Mouse (Mus musculus): Measurements from ENCODE around the gene Zfp296. TPM values are rescaled to one million over a fixed set of nuclear protein-coding genes. Genes with fewer than 3 reads are reported as not detected.
"Not testable (repeated sequence)": the region's sequence is repeated elsewhere in the genome, so short reads cannot be mapped to it uniquely, and the experiment has no call there.

Gene Zfp296
- polyA plus RNA-seq, 1 experiment from 2014 or later = 0.83 TPM

DNA sequence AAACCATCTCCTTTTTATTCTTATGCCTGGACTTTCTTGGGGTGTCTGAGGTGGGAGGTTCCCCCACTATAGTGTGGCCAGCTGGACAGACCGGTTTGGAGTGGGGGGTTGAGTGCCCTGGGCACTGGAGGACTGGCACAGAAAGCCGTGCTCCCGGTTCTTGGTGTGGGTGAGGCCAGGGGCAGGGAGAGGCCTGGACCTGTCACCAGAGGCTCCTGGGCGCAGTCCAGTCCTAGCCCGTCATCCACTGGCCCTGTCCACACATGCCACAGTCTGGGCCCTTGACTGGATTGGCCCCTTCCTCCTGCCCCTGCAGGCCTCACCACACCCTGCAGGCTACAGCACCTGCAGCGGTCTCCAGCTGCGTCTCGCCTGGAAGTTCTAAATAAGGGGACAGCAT is 3.5 kb downstream of the Zfp296 start:
- 82% methylated on average over 8 of the region's 8 CpGs for WGBS
- peaks cover 32% of the 10 kb centered on the region for H3K27me3 ChIP-seq

DNA sequence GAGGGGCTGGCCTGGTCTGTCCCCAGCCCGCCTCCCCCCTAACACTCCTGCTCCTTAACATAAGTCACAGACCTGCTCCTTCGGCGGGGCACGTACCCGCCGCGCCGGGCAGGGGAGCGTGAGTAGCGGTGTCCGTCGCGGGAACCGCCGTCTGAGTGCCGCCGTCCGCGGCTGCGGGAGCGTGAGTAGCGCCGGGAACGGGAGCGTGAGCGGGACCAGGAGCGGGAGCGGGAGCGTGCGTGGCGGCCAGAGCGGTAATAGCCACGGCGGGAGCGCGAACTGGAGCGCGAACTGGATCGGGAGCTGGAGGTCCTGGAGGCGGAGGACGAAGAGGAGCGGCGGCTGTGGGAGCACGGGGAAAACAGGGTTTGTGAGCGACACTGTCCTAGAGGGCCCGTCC is 9.2 kb downstream of the Zfp296 start:
- 77% methylated on average over 46 of the region's 46 CpGs for WGBS
- Histone ChIP-seq H3K36me3 (peaks cover 98% of the 10 kb centered on the region), H3K9ac (no peak overlapping the region), H3K27ac (no peak overlapping the region), H3K4me1 (no peaks in the 10 kb centered on the region), H3K4me2 (no peak overlapping the region), H3K4me3 (no peak overlapping the region), H3K9me3 (no peaks in the 10 kb centered on the region), H3K27me3 (no peaks in the 10 kb centered on the region)
- no peak for ATAC-seq (ENCODE audit: insufficient number of reproducible peaks, insufficient read depth, low FRiP score, low TSS enrichment, low read depth)

More for the DNA sequence above, 3.5 kb downstream of the Zfp296 start:
- Histone ChIP-seq H3K27ac (no peak overlapping the region), H3K9ac (0 out of 2 replicates have a peak overlapping the region, but pooled peaks have one; percentile 6), H3K9me3 (no peaks in the 10 kb centered on the region), H3K4me3 (no peak overlapping the region), H3K4me2 (no peak overlapping the region), H3K36me3 (peaks cover 60% of the 10 kb centered on the region), H3K4me1 (peaks cover 27% of the 10 kb centered on the region)
- no peak for ATAC-seq (ENCODE audit: insufficient number of reproducible peaks, insufficient read depth, low FRiP score, low TSS enrichment, low read depth)

- 49% methylated on average over 3 of the region's 3 CpGs for WGBS
Measured at GRCm38 (mm10) chr7:19589207-19589606, 12.1 kb downstream of the Zfp296 start.

DNA sequence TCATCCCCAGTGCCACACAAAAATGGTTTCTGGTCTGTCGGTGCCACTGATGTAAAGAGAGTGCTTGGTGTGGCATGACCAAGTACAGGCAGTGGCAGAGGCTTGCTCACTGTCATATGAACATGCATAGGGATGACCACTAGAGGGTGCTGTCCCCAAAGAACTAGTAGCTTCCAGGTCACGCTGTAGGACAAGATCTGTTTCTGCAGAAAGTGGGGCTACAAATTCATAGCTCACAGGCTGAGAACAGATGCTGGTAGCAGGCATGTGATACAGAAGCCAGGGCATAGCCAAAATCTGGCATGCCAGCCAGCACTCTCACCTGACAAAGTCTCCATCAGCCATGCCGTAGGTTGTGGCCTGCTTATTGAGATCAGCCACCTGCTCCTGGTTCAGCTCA is 12.8 kb downstream of the Zfp296 start:
- Histone ChIP-seq H3K27ac (no peak overlapping the region), H3K4me2 (no peak overlapping the region), H3K9me3 (no peaks in the 10 kb centered on the region), H3K27me3 (no peaks in the 10 kb centered on the region), H3K4me3 (no peak overlapping the region), H3K9ac (no peak overlapping the region), H3K36me3 (peaks cover 98% of the 10 kb centered on the region), H3K4me1 (no peaks in the 10 kb centered on the region)
- no peak for ATAC-seq (ENCODE audit: insufficient number of reproducible peaks, insufficient read depth, low FRiP score, low TSS enrichment, low read depth)
- 65% methylated on average over 3 of the region's 3 CpGs for WGBS

More at GRCm38 (mm10) chr7:19589207-19589606, 12.1 kb downstream of the Zfp296 start:
- no peak overlapping the region for H3K4me3 ChIP-seq
- H3K4me2 ChIP-seq = no peak overlapping the region
- H3K27ac ChIP-seq = no peak overlapping the region
- H3K9me3 ChIP-seq = no peaks in the 10 kb centered on the region
- no peak overlapping the region for H3K9ac ChIP-seq
- no peaks in the 10 kb centered on the region for H3K27me3 ChIP-seq
- H3K4me1 ChIP-seq = no peaks in the 10 kb centered on the region
- no peak for ATAC-seq (ENCODE audit: insufficient number of reproducible peaks, insufficient read depth, low FRiP score, low TSS enrichment, low read depth)
- H3K36me3 ChIP-seq = peaks cover 99% of the 10 kb centered on the region

DNA sequence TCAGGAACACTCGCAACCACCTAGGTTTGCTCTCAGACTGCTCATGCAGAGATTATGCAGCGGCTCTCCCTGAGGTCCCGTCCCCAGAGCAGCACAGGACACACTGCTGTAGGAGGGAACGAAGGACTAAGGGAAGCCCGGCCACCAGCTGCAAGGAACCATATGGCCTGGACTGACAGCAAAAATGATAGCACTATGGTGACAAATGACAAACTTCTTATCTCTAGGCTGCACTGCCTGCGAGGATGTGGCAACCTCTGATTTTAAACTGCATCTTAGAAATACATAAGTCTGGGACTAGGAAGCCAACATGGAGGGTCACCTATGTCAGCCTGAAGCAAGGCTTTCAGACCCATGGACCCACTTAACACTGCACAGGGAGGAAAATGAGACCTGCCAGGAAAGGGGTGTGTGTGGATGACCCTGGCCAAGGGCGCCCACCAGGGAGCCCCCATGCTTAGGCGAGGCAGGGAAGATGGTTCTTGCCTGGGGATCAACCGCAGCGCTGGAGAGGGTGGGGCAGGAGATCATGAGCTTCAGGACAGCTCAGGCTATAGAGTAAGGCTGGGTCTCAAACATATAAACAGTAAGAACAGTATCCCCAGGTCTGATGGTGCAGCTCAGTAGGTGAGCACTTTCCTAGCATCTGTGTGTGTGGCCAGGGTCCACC is 16.1 kb downstream of the Zfp296 start:
- Histone ChIP-seq H3K9me3 (no peaks in the 10 kb centered on the region), H3K27me3 (no peaks in the 10 kb centered on the region), H3K4me3 (no peak overlapping the region), H3K36me3 (peaks cover 93% of the 10 kb centered on the region), H3K9ac (no peak overlapping the region), H3K4me2 (no peak overlapping the region), H3K27ac (no peak overlapping the region), H3K4me1 (no peaks in the 10 kb centered on the region)
- no peak for ATAC-seq (ENCODE audit: insufficient number of reproducible peaks, insufficient read depth, low FRiP score, low TSS enrichment, low read depth)
- WGBS = 91% methylated on average over 10 of the region's 10 CpGs

DNA sequence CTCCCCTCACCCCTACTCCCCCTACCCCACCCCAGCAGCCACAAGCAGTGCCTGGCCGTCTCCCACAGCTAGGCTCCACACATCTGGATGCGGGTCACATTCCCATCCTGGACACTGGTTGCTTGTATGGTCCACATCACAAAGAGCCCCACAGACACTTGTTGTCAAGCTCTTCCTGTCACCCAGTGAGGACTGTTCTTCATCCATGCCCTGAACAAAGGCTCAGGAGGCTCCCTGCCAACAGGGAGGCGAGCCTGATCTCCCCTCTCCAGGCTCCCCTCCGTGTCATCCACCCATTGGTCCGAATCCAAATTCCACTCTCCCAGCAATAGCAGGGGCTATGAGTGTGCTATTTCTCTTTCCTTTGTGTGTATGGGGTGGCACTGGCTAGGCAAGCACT is 23.5 kb downstream of the Zfp296 start:
- H3K36me3 ChIP-seq = peaks cover 69% of the 10 kb centered on the region
- ATAC-seq (ENCODE audit: insufficient number of reproducible peaks, insufficient read depth, low FRiP score, low TSS enrichment, low read depth) = no peak
- WGBS = 74% methylated on average over 5 of the region's 5 CpGs

DNA sequence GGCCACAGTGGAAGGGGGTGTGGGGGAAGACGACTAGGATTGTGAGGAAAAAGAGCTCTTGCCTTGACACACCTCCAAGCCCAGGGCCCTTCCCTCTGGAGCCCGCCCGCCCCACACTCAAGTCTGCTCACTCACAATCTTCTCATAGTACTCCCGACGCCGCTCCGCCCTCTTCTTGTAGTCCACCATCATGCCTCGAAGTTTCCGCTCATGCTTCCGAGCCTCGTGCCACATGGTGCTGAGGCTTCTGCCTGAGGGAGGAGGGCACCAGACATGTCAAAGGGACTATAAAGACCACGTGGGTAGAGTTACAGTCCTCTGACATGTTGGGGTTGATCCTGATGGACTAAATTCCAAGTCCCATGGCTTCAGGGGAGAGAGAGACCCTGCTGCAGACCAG is 26.0 kb downstream of the Zfp296 start:
- no peak for ATAC-seq (ENCODE audit: insufficient number of reproducible peaks, insufficient read depth, low FRiP score, low TSS enrichment, low read depth)

More for the DNA sequence above, 23.5 kb downstream of the Zfp296 start:
- Histone ChIP-seq H3K4me3 (no peak overlapping the region), H3K9me3 (no peaks in the 10 kb centered on the region), H3K9ac (0 out of 2 replicates have a peak overlapping the region, but pooled peaks have one; percentile 44), H3K27me3 (no peaks in the 10 kb centered on the region), H3K27ac (no peak overlapping the region), H3K4me2 (no peak overlapping the region), H3K4me1 (peaks cover 24% of the 10 kb centered on the region)

GRCm38 (mm10) chr7:19603849-19604605 is 26.9 kb downstream of the Zfp296 start, which contains the start of gene Clasrp:
Clasrp (minus strand) TSS chr7:19604486.
- under 1% methylated on average over 57 of the region's 57 CpGs for WGBS
- H3K4me3 ChIP-seq = peak within 1 kb of the TSS; percentile 99
- H3K9ac ChIP-seq = peak within 1 kb of the TSS; percentile 98
- H3K4me1 ChIP-seq = peaks cover 24% of the 10 kb centered on the region
- H3K27me3 ChIP-seq = no peaks in the 10 kb centered on the region
- peak; percentile 82 for ATAC-seq (ENCODE audit: insufficient number of reproducible peaks, insufficient read depth, low FRiP score, low TSS enrichment, low read depth)
- peak within 1 kb of the TSS; percentile 81 for H3K27ac ChIP-seq
- peaks cover 40% of the 10 kb centered on the region for H3K36me3 ChIP-seq
- H3K9me3 ChIP-seq = no peaks in the 10 kb centered on the region
- peak within 1 kb of the TSS; percentile 69 for H3K4me2 ChIP-seq

More for the DNA sequence above, 26.0 kb downstream of the Zfp296 start:
- peak overlapping the region; percentile 98 for H3K9ac ChIP-seq
- 77% methylated on average over 12 of the region's 12 CpGs for WGBS
- H3K27me3 ChIP-seq = no peaks in the 10 kb centered on the region
- H3K36me3 ChIP-seq = peaks cover 50% of the 10 kb centered on the region
- no peaks in the 10 kb centered on the region for H3K9me3 ChIP-seq
- peak overlapping the region; percentile 69 for H3K4me2 ChIP-seq
- H3K27ac ChIP-seq = no peak overlapping the region
- H3K4me1 ChIP-seq = peaks cover 24% of the 10 kb centered on the region
- H3K4me3 ChIP-seq = peak overlapping the region; percentile 99

DNA sequence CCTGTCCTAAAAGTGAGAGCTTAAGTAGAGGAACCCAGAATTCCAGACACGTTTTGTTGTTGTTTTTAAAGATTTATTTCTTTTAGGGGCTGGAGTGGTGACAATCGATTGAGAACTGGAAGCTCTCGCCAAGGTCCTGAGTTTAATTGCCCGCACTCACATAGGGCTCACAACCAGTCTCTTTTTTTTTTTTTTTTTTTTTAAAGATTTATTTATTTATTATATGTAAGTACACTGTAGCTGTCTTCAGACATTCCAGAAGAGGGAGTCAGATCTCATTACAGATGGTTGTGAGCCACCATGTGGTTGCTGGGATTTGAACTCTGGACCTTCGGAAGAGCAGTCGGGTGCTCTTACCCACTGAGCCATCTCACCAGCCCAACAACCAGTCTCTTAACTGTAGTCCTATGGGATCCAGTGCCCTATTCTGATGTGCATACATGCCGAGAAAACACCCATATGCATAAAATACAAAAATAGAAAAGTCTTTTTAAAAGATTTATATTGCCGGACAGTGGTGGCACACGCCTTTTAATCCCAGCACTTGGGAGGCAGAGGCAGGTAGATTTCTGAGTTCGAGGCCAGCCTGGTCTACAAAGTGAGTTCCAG is 27.6 kb downstream of the Zfp296 start:
- Histone ChIP-seq H3K4me3 (peak overlapping the region; percentile 99), H3K4me1 (peaks cover 24% of the 10 kb centered on the region), H3K9ac (peak overlapping the region; percentile 98), H3K4me2 (peak overlapping the region; percentile 69), H3K27ac (0 out of 2 replicates have a peak overlapping the region, but pooled peaks have one; percentile 81), H3K36me3 (peaks cover 33% of the 10 kb centered on the region)
- 59% methylated on average over 10 of the region's 10 CpGs for WGBS
- not testable (repeated sequence) for ATAC-seq (ENCODE audit: insufficient number of reproducible peaks, insufficient read depth, low FRiP score, low TSS enrichment, low read depth); H3K9me3 ChIP-seq; H3K27me3 ChIP-seq

DNA sequence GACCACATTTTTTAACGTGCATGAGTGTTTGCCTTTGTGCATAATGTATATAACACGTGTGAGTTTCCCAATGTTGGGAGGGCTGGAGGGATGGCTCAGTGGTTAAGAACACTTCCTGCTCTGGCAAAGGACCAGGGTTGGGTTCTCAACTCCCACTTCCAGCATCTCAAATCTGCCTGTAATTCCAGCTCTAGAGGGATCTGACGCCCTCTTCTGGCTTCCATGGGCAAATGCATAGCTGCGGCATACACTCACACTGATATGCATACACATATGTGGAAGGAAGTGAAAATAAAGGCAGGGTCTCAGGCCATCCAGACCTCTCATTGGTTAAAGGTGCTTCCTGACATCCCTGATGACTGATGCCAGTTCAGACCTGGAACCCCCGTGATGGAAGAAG is 30.2 kb downstream of the Zfp296 start:
- Histone ChIP-seq H3K4me2 (no peak overlapping the region), H3K4me3 (no peak overlapping the region), H3K4me1 (peaks cover 14% of the 10 kb centered on the region), H3K36me3 (peaks cover 18% of the 10 kb centered on the region; the same call in 1 of the 2 replicates), H3K27me3 (no peaks in the 10 kb centered on the region), H3K9ac (no peak overlapping the region), H3K27ac (no peak overlapping the region), H3K9me3 (no peaks in the 10 kb centered on the region)
- WGBS = 83% methylated on average over 5 of the region's 5 CpGs
- ATAC-seq (ENCODE audit: insufficient number of reproducible peaks, insufficient read depth, low FRiP score, low TSS enrichment, low read depth) = no peak

- WGBS = 84% methylated on average over 12 of the region's 12 CpGs
- no peak overlapping the region for H3K27ac ChIP-seq
- H3K36me3 ChIP-seq = peaks cover 15% of the 10 kb centered on the region; the same call in 1 of the 2 replicates
- H3K4me3 ChIP-seq = no peak overlapping the region
- H3K4me2 ChIP-seq = no peak overlapping the region
- no peaks in the 10 kb centered on the region for H3K27me3 ChIP-seq
- H3K9me3 ChIP-seq = no peaks in the 10 kb centered on the region
- H3K9ac ChIP-seq = no peak overlapping the region
- ATAC-seq (ENCODE audit: insufficient number of reproducible peaks, insufficient read depth, low FRiP score, low TSS enrichment, low read depth) = no peak
- H3K4me1 ChIP-seq = no peaks in the 10 kb centered on the region
Measured at GRCm38 (mm10) chr7:19609641-19610332, 32.7 kb downstream of the Zfp296 start.
